Mouse (Mus musculus) spleen, adult 2 months (tissue): ENCODE data around the gene Calml4.

Source experiments
- CTCF ChIP-seq: fragments of 200-500 bp; IDR thresholded peaks from 2 replicates; pipeline ENCODE4 v1.5.1; 2011; ENCODE audit warnings: mild to moderate bottlenecking, inconsistent platforms; ENCODE audit not compliant: insufficient read depth, insufficient read length, insufficient replicate concordance; ENCODE audit errors: extremely low read depth
- POLR2A ChIP-seq: fragments of 200-500 bp; IDR thresholded peaks from 2 replicates; pipeline ENCODE4 v1.6.1; 2011; ENCODE audit warnings: low read depth, low read length, inconsistent platforms

DNA sequence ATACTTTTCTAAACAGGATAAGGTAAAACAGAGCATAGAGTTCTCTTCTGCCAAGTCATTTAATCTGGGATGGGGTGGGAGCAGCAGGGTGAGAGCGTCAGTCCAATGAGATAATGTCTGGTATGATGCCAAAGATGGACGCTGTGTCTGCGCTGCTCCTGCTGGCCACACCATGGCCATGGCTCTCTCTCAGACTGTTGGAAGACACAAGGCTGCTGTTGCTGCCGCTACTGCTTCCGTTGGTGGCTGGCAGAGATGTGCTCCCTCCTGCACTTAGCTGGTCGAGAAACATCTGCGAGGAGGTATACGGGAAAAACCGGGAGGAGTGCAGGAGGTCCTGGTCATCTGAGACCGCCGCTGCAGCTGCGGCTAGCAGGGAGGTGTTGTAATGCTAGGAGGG, 24.0 kb downstream of the Calml4 start:
- TF ChIP-seq CTCF (no peak), POLR2A (no peak)
